Mouse (Mus musculus) T-helper 17 cell (primary cell): ENCODE data around the gene Chst11.

Source experiments
- in situ Hi-C, 2 experiments: fragments of 300-600 bp; cut with MboI, MseI; formaldehyde crosslinking; loops; 1 replicate in 1 of 2; 2 replicates in 1 of 2; pipeline ENCODE4 v1.15.1; 2025; ENCODE audit warnings: high pct_unique_total_duplicates in 2 of 2

The Chst11 gene

DNA sequence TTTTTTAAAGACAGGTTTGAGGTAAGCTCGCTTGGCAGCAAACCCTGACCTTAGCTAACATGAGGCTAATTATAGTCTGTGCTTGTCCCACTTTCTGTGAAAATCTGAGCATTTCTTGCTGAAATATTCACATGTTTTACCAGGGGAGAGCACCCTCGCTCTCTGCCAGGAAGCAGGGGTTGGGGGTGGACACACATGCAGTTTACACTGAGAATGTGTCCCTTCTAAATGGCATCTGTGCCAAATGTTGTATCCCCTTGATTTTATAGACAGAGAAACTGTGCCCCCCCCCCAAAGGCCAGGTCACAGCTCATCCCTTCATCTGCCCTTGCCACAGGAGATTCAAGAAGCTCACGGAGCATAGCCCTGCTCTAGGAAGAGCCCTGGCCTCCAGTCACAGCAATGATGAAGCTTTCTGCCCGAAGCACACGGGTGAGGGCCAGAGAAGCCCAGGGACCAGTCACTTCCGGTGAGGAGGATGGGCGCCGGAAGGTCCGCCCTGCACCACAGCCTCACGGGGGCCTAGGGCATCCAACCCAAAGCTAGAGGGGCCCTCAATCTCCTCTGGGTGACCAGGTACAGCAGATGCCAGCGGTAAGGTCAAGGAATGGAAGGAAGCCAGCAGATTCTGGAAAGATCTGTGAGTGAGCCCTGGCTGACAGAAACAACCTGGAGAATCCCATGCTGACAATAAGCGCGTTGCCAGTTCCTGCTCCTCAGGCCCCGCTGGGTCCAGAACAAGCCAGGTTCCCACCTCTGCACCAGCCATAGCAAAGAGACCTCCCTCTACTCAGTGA lies 217.8 kb downstream of the Chst11 start:
- in situ Hi-C loops: loop anchor here in 1 of 2 experiments (25.0 kb wide), 1 partner anchor 291 kb away; no protein-coding TSS in a partner anchor

DNA sequence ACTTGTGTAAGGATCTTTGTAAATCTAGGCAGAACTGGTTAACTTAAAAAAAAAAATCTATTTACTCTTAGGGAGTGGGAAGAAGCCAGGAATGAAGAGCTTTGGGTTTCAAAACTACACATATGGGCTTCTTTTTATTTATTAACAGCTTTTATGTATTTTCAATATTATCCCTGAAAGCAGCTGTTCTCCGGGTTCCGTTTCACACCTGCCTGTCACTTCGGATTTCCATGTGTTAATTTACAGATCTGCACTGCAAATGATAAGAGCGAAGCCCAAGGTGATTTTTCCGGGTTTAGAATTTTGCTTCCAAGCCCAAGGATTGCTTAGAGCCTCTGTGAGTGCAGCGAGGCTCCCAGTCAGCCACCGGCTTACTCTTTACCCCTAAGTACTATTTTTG lies 223.1 kb downstream of the Chst11 start:
- in situ Hi-C loops: loop anchor here in 1 of 2 experiments (25.0 kb wide), 1 partner anchor 296 kb away; no protein-coding TSS in a partner anchor

DNA sequence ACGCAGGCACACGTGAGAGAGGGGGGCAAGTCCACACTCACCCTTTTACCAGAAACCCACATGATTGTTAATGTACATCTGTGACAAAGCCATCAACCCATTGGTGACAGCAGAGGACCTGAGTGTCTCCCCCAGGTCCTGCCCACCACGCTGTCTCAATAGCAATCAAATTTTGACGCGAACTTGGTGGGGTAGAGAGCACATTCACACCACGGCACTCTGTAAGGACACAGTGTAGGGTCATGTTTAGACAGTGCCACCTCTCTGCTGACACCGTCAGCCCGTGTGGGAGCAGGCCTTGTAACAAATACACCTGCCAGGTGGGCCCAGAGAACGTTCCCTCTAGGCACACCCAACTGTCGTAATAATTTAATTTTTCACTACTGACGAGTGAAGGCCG lies 224.1 kb downstream of the Chst11 start:
- in situ Hi-C loops: loop anchor here in 1 of 2 experiments (25.0 kb wide), 1 partner anchor 297 kb away; no protein-coding TSS in a partner anchor

DNA sequence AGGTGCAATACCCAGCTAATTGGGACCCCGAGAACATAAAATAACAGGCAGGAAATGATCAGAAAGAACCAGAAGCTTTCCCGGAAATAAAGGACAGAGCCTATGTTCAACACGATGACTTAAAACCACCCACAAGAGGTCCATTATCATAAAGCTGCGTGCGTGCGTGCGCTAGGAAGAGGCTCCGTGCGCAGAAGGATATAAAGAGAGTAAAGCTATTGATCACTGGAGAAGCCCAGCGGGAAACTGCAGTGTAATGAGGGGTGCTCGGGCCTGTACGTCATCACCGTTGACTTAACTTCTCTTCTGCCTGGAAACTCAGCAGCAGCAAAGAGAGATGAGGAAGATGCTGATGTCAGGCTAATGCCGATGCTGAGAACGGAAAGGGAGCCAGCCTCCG lies 224.8 kb downstream of the Chst11 start:
- in situ Hi-C loops: loop anchor here in 1 of 2 experiments (5.0 to 25.0 kb wide), 2 partner anchors 103 to 298 kb away; no protein-coding TSS in a partner anchor

DNA sequence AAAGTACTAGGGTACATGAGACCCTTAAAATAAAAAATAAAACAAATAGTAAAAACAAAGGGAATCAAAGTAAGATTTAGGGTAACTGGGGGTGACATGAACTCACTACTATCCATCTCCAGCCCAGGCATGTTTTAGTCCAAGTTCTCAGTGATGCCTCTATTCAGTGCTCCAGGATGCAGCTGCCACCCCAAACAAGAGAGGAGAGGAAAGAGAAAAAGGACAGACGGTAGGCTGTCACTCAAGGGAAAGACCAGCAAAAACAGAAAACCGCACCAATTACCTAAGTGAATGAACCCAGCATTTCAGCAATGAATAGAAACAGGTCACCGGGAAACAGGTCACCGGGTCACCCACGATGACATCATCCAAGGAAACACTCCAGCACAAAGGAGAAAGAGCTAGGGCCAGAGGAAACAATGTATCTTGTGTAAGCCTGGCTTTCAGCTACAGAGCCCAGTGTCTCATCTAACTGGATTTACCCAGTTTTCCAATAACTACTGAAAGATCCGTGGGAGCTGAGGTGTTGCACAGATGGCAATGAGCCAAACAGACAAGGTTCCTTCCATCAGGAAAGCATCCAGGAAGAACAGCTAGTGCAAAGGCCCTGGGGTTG lies 225.8 kb downstream of the Chst11 start:
- in situ Hi-C loops: loop anchor here in 1 of 2 experiments (5.0 to 25.0 kb wide), 2 partner anchors 104 to 299 kb away; no protein-coding TSS in a partner anchor

DNA sequence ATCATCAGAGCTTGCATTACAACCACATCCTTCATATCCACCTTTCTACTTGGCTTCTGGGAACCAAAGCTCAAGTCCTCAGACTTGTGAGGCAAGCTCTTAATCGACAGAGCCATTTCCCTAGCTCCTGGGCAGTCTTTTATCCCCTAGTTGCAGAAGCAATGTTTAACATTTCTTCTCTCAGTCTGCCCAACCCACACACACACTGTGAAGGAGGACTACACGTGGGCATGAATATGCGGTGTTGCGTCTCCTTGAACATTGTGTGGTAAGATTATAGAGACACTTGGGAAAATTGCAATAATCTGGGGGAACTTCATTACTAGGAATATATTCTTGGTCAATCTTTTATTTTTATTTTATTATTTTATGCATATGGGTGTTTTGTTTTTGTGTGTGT lies 227.3 kb downstream of the Chst11 start:
- in situ Hi-C loops: loop anchor here in 1 of 2 experiments (5.0 to 25.0 kb wide), 2 partner anchors 105 to 300 kb away; no protein-coding TSS in a partner anchor

DNA sequence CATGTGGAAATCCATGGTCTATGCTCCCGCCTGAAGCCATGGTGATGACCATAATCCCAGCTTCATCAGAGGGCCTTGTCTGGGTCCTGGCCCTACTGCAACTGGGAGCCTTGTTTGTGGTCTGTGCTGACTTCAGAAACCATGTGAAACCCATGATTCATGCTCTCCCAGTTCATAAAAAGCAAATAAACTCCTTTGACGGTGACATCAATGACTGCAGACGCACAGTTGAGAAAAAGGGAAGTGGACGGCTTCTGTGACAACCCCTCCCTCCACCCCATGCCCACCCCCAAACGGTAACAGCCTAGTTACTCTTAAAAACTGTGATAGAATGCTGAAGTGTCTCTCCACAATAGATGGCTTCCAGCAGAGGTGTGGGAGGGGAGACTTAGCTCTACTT lies 230.3 kb downstream of the Chst11 start:
- in situ Hi-C loops: loop anchor here in 1 of 2 experiments (25.0 kb wide), 1 partner anchor 303 kb away; no protein-coding TSS in a partner anchor

DNA sequence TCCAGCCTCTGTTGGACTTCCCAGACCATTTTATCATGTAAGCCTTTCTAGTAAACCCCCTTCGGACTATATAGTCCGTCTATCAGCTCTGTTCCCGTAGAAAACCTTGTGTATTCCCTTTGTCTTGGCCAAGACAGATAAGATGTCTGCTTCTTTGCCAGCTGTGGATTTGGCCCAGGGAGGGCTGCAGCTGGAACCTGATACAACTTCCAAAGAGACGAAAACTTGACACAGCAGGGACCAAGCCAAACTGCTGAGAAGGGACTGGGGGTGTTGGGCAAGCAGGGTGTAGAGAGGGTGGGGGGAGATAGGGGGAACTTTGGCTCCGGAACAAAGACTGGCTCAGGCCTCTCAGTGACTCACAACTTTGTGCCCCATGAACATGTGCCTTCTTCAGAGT lies 232.0 kb downstream of the Chst11 start:
- in situ Hi-C loops: loop anchor here in 1 of 2 experiments (25.0 kb wide), 1 partner anchor 305 kb away; no protein-coding TSS in a partner anchor

DNA sequence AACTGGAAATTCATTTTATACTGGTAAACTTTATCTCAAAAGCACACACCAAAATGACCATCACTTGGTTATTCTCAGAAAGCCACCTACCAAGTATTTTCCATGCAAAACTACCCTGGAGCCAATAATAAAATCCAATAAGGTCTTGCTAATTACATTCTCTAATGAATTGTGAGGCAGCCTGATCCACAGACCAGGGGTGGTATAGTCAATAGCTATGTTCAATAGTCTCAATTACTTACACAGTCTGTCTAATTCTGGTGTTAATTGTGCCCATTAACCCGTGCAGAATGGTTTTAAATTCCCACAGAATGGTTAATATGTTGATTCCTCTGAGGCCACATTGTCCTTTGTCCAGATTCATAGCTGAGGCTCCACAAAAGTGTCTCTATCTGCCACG lies 233.5 kb downstream of the Chst11 start:
- in situ Hi-C loops: loop anchor here in 1 of 2 experiments (25.0 kb wide), 1 partner anchor 306 kb away; no protein-coding TSS in a partner anchor

DNA sequence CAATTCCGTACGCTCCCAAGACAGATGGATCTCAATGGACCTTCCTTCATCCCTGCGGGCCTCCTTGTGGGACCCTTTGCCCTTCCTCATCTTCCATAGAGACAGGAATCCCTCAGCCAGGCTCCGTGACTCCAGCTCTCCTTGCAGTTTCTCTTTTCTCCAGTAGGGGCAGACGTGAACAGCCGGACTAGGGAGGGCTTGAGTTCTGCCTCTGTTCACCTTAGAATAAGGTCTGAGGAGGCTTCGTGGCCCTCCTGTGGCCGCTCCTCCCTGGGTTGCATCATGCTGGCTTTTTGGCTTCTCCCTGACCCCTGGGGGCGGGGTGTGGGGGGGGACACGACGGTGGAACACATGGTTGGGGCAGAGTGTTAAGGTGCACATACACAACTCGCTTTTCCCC lies 234.4 kb downstream of the Chst11 start:
- in situ Hi-C loops: loop anchor here (5.0 to 25.0 kb wide), 2 partner anchors 288 to 307 kb away; no protein-coding TSS in a partner anchor

DNA sequence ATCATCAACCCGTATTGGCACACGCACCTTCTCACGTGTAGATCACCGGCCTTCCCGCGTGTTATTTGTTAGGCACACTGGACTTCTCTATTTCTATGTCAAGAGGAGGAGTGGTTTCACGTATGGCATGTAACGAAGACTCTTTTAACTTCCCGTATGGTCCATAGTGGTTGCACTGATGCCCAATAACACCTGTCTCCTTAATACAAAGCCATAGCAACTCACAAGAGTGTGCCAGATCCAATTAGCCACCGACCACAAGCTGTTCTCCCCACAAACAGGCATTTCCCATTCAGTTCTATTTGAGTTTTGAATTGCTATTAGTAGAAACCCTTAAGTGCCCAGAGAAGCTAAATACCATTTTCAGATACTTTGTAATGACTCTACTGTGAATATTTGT lies 234.9 kb downstream of the Chst11 start:
- in situ Hi-C loops: loop anchor here (5.0 to 25.0 kb wide), 2 partner anchors 287 to 308 kb away; no protein-coding TSS in a partner anchor

DNA sequence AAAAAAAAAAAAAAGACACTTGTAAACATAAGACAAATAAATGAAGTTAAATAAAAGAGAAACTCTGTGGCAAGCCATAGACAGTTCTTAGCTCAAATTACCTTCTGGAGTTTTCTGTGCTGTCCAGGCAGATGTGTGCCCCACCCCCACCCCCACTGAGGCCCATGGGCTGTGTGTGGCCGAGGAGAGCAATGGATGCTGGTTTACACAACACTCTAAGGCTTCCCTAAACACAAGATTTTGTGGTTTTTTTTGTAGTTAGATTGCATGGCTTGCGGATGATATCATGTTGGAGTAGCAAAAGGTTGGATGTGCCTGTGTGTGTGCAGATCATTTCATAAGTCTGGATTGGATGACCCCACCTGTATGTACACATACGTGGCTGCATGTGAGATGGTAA lies 235.5 kb downstream of the Chst11 start:
- in situ Hi-C loops: loop anchor here (5.0 to 25.0 kb wide), 2 partner anchors 286 to 309 kb away; no protein-coding TSS in a partner anchor

DNA sequence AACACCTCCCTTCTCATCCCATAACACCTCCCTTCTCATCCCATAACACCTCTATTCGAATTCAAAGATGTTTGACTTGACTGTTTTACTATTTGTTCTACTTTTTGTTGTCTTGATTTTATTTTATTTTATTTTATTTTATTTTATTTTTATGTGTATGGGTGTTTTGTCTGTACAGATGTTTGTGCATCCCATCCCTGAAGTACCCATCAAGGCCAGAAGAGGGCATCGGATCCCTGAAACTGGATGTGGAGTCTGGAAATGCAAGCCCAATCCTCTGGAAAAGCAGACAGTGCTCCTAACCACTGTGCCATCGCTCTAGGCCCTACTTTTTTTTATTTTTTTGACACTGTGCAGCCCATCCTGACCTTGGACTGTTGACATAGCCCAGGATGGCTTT lies 239.7 kb downstream of the Chst11 start:
- in situ Hi-C loops: loop anchor here (5.0 to 25.0 kb wide), 2 partner anchors 282 to 313 kb away; no protein-coding TSS in a partner anchor

DNA sequence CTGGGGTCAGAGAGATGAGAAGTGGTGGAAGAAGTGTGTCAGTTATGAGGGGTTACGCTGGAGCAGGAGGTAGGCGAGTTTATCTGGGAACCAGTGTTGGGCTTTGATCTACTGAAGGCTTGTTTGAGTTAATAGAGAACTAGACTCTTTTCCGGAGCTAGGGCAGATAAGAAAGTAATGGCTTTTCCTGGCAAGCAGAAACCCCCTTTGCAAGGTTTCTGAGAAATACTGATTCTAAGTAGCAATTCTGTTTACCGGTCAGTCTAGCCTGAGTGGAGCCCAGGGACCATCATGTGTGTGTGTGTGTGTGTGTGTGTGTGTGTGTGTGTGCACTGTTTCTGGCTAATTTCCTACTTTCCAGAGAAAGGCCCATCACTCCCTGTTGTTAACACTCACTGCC lies 243.3 kb downstream of the Chst11 start:
- in situ Hi-C loops: no loop called here

DNA sequence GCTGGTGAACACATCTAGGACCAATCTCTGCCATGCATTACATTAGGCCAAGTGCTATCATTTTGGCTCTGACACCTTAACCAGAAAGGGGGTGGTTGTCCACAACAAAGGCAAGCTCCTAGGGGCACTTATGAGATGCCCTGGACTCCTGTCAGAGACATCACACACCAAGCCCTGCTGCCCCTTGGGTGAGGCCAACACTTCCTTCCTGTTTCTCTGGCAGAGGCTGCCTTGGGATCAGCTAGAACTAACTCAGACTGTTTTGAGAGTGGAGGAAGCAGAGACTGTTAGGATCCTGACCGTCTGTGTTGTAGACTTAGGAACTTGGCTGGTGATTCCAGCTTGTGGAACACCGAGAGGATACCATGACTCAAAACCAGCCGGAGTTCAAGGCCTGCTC lies 248.7 kb downstream of the Chst11 start:
- in situ Hi-C loops: loop anchor here in 1 of 2 experiments (10.0 kb wide), 1 partner anchor 271 kb away; no protein-coding TSS in a partner anchor

DNA sequence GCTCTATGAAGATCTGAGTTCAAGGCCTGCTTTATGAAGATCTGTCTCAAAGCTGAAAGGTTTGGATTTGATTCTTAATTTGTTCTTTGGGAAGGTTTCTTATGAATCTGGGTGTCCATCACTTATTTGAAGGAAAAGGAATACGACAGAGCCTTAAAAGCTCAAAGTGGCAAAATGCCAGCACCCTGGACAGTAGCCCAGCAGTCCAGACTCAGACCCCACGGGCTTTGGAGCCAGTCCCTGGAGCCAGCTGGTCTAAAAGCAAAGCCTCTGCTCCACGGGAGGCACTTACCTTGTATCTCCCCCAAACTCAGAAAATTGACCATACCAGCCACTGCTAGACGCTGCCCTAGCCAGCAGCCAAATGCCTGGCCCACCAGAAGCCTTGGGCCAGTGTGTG lies 249.1 kb downstream of the Chst11 start:
- in situ Hi-C loops: loop anchor here in 1 of 2 experiments (10.0 kb wide), 1 partner anchor 270 kb away; no protein-coding TSS in a partner anchor

DNA sequence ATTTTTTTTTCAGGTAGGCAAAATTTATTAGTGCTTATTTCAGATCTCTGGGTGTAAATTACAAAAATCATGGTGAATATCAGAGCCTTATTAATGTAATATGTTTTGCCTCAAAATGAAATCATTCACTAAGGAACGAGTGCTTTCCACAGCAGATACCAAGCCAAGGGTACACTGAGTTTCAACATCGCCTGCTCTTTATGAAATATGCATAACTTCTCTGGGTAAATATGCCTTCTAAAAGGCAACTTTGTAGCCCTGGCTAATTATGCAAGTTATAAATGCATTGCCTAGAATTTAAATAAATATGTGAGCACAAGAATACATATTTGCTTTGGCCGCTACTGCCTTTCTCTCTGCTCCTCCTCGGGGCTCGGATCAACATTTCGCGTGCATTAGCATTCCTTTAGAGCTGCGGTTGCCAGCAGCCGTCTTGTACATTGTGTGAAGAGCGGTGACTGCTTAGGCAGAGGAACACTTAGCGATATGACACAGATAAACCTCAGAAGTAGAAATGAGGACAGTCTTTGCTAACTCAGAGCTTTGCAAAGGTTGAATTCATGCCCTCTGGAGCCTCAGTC lies 256.9 kb downstream of the Chst11 start:
- in situ Hi-C loops: no loop called here

DNA sequence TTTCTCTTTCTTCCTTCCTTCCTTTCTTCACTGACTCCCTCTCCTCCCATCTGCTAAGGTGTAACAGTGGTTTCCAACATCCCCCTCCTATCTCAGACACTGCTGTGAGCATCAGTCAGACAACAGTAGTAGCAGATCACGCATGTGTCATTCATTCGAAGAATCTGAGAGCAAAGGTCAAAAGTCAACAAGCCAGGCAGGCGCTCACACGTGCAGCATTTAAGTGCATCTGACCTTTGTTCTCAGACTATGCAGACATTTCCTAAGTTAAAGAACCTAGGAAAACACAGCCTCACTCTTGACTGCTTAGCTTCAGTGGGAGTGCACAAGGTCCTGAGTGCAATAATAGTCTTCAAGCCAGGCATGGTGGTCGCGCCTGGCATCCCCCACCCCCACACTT lies 258.8 kb downstream of the Chst11 start:
- in situ Hi-C loops: no loop called here
